Mouse (Mus musculus) heart, adult 2 months (tissue): ENCODE results near the gene Ap1s1.

ENCODE experiments used
- CTCF ChIP-seq: fragments of 200-600 bp; IDR thresholded peaks from 2 replicates; pipeline ENCODE4 v1.8.1; 2022; ENCODE audit warnings: antibody characterized with exemption, mild to moderate bottlenecking, moderate library complexity
- EP300 ChIP-seq: fragments of 200-500 bp; IDR thresholded peaks from 2 replicates; pipeline ENCODE4 v1.6.1; 2011; ENCODE audit warnings: low read depth, low read length, control low read depth; ENCODE audit not compliant: insufficient read depth

- TF ChIP-seq CTCF (no peak), EP300 (peak; percentile 83)
Observed at GRCm38 (mm10) chr5:137072079-137072960, 26.4 kb upstream of the Ap1s1 start, which contains the start of gene Serpine1.
